Mouse (Mus musculus) spleen, postnatal 4 days (tissue): ENCODE data around the gene Gtf2a1l.

Experiments
- DNase-seq, 2 experiments: peaks; one replicate each; pipeline ENCODE4 v3.0.0; 2022; ENCODE audit warnings: low spot score in 2 of 2

The Gtf2a1l gene

DNA sequence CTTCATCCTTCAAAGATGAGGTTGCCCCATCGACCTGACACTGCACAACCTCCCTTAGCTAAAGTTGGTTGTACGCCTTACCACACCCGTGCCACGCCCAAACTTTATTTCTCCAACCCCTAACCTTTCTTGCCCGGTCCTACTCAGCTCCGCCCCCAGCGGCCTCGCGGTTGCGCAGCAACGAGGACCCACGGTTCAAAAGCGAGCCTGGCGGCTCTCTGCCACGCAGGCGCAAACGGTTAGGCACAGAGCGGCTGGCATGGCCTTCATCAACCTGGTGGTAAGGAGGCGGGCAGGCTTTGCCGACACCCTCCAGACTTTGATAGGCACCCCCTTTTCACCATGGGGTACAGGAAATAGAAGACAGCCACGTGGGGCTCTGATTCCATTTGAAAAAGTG is at the start of gene Gtf2a1l:
TSS of gene Gtf2a1l (plus strand) at position 209 of the 400 bp plus-strand sequence.
- peak in 1 of 2 experiments; percentile 19 for DNase-seq

GRCm38 (mm10) chr17:88620935-88621334 is 47.5 kb upstream of the Gtf2a1l start:
- DNase-seq: no peak

DNA sequence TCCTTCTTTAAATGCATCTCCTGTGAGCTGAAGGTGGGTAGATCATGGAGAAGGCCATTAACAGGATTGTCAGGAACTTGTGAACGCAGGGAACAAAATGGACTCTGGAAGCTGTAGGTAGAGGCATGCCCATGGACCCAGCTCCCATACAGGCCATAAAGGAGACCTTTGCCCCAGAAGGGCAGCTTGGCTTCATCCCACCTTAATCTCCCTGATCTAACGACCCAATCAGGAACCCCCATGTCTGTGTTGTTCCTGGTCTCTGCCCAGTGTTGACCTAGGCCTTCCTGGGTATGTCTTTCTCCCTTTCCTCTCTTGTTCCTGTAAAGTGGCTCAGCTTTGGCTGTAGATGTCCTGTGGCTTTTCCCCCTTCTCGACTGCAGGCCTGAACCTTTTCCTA is 47.1 kb upstream of the Gtf2a1l start:
- no peak for DNase-seq

GRCm38 (mm10) chr17:88622711-88623110 is 45.7 kb upstream of the Gtf2a1l start:
- DNase-seq: no peak

GRCm38 (mm10) chr17:88624386-88624785 is 44.1 kb upstream of the Gtf2a1l start:
- no peak for DNase-seq

GRCm38 (mm10) chr17:88625350-88625749 is 43.1 kb upstream of the Gtf2a1l start:
- DNase-seq: no peak

DNA sequence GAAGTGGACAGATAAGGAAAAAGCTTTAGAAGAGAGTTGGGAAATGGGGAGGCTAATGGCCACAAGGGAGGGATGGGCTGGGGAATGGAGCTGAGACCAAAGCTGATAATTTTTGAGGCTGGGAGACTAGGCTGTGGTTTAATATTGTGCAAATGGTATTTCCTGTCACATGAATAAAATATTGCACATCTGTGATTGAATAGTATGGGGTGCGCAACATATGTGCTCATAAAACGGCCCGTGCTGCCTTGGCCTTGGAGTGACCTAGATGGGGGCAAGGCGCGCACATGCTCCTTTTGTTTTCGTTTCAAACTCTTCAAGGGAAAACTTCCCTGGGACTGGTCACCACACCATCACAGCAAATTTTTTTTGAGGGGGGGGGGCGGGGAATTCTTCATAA is 42.5 kb upstream of the Gtf2a1l start:
- DNase-seq: no peak

- DNase-seq: no peak
Measured at GRCm38 (mm10) chr17:88626347-88626811, 42.1 kb upstream of the Gtf2a1l start.

GRCm38 (mm10) chr17:88627150-88627549 is 41.3 kb upstream of the Gtf2a1l start:
- no peak for DNase-seq

DNA sequence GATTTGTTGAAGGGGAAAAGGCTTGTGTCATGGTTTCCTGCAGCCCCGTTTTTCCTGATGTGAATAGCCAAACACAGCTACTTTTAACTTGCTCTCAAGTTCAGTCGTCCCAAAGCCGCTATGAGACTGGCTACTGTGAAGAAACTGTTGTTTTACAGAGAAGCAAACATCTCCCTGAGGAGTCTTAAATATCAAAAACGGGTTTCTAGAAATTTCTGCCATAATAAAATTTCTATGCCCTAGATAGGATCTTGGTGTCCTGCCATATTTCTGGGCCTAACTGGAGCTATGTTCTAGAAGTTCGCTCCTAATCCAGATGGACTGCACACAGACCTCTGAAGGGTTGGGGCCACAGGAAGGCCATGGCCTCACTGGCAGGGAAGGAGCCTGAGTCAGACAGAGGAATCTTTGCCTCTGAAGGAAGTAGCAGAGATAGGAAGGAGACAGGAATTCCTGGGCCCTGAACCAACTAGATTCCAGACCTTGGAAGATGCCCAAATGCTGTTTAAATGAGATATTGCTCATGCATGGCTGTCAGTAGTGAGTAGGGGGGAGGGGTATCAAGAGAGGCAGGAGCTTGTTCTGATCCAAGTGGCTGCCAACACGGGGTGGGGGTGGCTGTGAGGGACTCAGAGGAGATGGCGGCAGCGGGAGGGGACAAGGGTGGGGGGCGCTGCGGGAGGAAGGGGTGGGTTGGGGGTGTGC is 39.6 kb upstream of the Gtf2a1l start:
- DNase-seq: no peak

DNA sequence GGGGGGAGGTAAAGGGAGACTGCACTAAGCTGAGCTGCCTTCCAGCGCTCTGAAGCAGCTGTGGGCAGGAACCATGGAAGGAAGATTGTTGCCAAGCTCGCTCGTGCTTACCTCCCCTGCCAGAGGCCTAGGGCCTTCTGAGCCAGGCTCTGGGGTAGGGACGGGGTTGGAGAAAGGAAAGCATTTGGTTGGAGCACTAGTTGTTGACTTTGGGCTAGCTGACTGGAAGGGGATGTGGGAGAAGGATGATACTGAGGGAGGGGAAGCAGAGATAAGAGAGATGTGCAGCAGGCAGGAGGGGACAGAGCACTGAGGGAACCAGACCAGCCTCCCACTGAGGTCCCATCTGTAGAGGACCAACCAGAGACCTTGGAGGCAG is 39.1 kb upstream of the Gtf2a1l start:
- DNase-seq: no peak

DNA sequence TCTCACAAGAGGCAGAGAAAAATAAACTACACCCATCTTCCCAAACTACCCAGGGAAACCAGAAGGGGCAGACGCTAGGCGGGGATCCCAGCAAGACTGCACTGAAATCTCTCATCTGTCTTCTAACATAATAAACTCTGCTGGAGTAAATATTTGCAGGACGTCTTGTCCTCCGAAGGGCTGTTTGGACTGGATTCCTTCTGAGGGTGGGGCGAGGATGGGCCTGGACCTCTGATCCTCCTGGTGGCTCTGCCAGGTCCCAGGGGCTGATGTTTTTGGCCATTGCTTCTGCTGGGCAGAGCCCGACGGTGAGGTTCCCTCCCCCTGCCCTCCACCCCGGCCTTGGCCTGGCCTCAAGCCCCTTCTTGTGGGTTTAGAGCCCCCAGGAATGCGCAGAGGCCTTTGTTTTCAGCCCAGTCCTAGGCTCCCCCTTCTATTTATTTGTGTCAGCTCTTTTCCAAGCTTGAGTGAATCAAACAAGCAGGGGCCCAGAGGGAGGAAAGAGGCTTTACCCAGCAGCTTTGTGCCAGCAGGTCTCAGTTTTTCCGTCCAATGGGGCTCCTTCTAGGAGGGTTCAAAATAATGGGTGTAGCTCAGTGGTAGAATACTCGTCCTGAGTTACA is 38.4 kb upstream of the Gtf2a1l start:
- DNase-seq: no peak

- DNase-seq: no peak
Measured at GRCm38 (mm10) chr17:88630554-88630948, 37.9 kb upstream of the Gtf2a1l start.

- DNase-seq: no peak
Measured at GRCm38 (mm10) chr17:88632631-88633030, 35.8 kb upstream of the Gtf2a1l start.

DNA sequence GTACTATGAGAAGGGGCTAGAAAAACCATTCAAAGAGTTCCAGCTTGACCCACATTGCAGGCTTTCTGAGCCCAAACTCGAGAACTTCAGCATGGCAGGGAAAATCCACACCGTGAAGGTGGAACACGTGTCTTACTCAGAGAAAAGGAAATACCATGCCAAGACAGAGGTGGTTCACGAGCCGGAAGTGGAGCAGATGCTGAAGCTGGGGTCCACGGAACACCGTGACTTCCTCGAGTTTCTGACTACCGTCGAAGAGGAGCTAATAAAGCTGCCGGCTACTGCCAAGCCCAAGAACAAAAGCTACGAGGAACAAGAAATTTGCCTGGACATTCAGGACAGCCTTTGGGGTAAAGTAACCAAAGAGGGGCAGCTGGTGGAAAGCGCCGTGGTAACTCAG is 32.4 kb upstream of the Gtf2a1l start:
- DNase-seq: no peak

- no peak for DNase-seq
Measured at GRCm38 (mm10) chr17:88636587-88636986, 31.9 kb upstream of the Gtf2a1l start.

- peak; percentile 52 to 80 for DNase-seq
Measured at GRCm38 (mm10) chr17:88641012-88641411, 27.4 kb upstream of the Gtf2a1l start.

GRCm38 (mm10) chr17:88641836-88642235 is 26.6 kb upstream of the Gtf2a1l start:
- DNase-seq: no peak

GRCm38 (mm10) chr17:88644876-88645275 is 23.6 kb upstream of the Gtf2a1l start:
- DNase-seq: no peak

- no peak for DNase-seq
Measured at GRCm38 (mm10) chr17:88645299-88645698, 23.2 kb upstream of the Gtf2a1l start.

- DNase-seq: no peak
Measured at GRCm38 (mm10) chr17:88647149-88647548, 21.3 kb upstream of the Gtf2a1l start.

GRCm38 (mm10) chr17:88652010-88652409 is 16.4 kb upstream of the Gtf2a1l start:
- peak in 1 of 2 experiments; percentile 73 for DNase-seq

DNA sequence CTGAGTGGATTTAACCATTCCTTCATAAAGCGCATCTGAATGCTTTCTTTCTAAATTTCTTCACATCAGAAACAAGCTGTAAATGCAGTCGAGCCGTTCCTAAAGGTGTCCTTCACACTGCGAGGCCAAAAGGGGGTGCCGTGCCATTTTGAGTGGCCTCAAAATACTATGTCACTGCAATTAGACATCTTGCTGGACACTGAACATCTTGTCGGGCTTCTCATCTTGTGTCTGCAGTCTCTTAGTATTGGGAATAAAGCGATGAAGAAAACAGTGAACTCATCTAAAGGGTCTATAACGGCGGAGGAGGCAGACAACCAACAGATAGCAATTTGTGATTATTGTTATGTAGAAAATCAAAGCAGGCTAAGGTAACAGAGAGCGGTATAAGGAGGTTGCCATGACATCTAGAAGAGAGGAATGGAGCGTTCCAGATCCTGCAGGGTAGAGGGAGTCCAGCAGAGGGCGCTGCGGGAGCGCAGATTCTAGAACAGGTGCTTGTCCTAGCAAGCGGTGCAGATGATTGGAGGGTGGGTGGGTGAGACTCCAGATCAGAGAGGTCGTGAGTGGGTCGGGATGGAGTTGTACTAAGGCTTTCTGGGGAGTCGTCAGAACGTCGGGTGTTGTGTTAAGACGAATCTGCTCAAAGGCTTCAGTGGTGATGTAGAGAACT is 15.6 kb upstream of the Gtf2a1l start:
- DNase-seq: peak; percentile 47 to 85
